Mouse (Mus musculus) intestine, embryonic 15.5 days (tissue): ENCODE results near the gene Siva1. TPM values are rescaled to one million over a fixed set of nuclear protein-coding genes. Genes with fewer than 3 reads are reported as not detected.

Source experiments
- ATAC-seq: fragments of 200-750 bp; cut with Nextera tagmentation; 2 replicates; pipeline ENCODE4 v1.8.0; 2017; ENCODE audit warnings: moderate TSS enrichment, moderate library complexity
- H3K27ac ChIP-seq: fragments of 300-500 bp; sonication (generic); 2 replicates; pipeline ENCODE4 v1.5.1; 2015; ENCODE audit warnings: mild to moderate bottlenecking, inconsistent platforms
- H3K27me3 ChIP-seq: fragments of 300-500 bp; sonication (generic); replicated peaks from 2 replicates; pipeline ENCODE4 v1.6.1; 2015; ENCODE audit warnings: inconsistent platforms
- H3K36me3 ChIP-seq: fragments of 300-500 bp; sonication (generic); 2 replicates; pipeline ENCODE4 v1.6.1; 2015; ENCODE audit warnings: inconsistent platforms
- H3K4me1 ChIP-seq: fragments of 300-500 bp; sonication (generic); replicated peaks from 2 replicates; pipeline ENCODE4 v1.6.1; 2015; ENCODE audit warnings: inconsistent platforms
- H3K4me2 ChIP-seq: fragments of 300-500 bp; sonication (generic); replicated peaks from 2 replicates; pipeline ENCODE4 v1.6.1; 2015; ENCODE audit warnings: mild to moderate bottlenecking, inconsistent platforms
- H3K4me3 ChIP-seq: fragments of 300-500 bp; sonication (generic); replicated peaks from 2 replicates; pipeline ENCODE4 v1.5.1; 2015; ENCODE audit warnings: inconsistent platforms
- H3K9ac ChIP-seq: fragments of 300-500 bp; sonication (generic); 2 replicates; pipeline ENCODE4 v1.6.1; 2015; ENCODE audit warnings: inconsistent platforms
- H3K9me3 ChIP-seq: fragments of 300-500 bp; sonication (generic); 2 replicates; pipeline ENCODE4 v1.6.1; 2016; ENCODE audit warnings: inconsistent platforms
- WGBS: fragments of 180-500 bp; shearing (Covaris S2); methylation state at CpG from one replicate; pipeline ENCODE4 v1.1.7; 2015; 5-methylcytosine and 5-hydroxymethylcytosine counted together
- polyA plus RNA-seq: library from polyadenylated mRNA; unstranded; fragments of >200 nt; fragmentation: Nextera tagmentation; extraction: Ambion mirVana; gene quantifications from 2 replicates; pipeline ENCODE4 v1.2.1, GENCODE M21; 2015

Gene Siva1
- 183 and 225 TPM in 2 replicates for polyA plus RNA-seq

- H3K27me3 ChIP-seq = no peaks in the 10 kb centered on the region
- 2% methylated on average over 46 of the region's 46 CpGs for WGBS
- H3K9me3 ChIP-seq = no peaks in the 10 kb centered on the region
- H3K27ac ChIP-seq = peak within 1 kb of the TSS; percentile 78
- peak within 1 kb of the TSS; percentile 69 for H3K4me2 ChIP-seq
- peak within 1 kb of the TSS; percentile 73 for H3K4me3 ChIP-seq
- peaks cover 15% of the 10 kb centered on the region for H3K4me1 ChIP-seq
- peak; percentile 98 for ATAC-seq
- H3K36me3 ChIP-seq = 0 out of 2 replicates have a peak, but pooled peaks cover 4% of the 10 kb centered on the region
- peak within 1 kb of the TSS; percentile 77 for H3K9ac ChIP-seq
Measured at GRCm38 (mm10) chr12:112644180-112644854, at the start of gene Siva1. Gene Siva1 (plus strand): TSS chr12:112644679.

GRCm38 (mm10) chr12:112594989-112595388, 49.5 kb upstream of the Siva1 start:
- Histone ChIP-seq H3K4me3 (no peak overlapping the region), H3K9me3 (no peaks in the 10 kb centered on the region), H3K27ac (no peak overlapping the region), H3K4me2 (no peak overlapping the region), H3K4me1 (peaks cover 31% of the 10 kb centered on the region), H3K36me3 (no peaks in the 10 kb centered on the region), H3K9ac (peak overlapping the region; percentile 10; the same call in 1 of the 2 replicates), H3K27me3 (no peaks in the 10 kb centered on the region)
- no peak for ATAC-seq
- 43% methylated on average over 4 of the region's 4 CpGs for WGBS

DNA sequence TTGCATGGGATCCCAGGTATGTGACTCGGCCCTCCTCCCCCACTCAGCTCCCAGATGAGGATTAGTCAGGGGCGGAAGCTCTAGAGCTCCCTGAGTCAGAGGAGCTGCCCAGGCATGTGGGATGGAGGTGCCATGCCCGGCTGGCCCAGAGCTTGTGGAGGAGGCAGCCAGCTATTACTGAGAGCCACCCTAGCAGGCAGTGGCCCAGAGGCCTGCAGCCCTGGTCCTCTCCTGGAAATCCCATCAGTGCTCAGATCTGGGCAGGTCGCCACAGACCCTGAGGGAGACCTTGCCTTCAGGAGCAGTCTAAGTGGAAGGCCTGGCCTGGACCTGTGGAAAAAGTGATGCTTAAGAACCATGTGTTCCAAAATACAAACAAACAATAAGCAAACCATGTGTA, 48.9 kb upstream of the Siva1 start:
- no peak overlapping the region for H3K4me3 ChIP-seq
- H3K9ac ChIP-seq = no peak overlapping the region
- ATAC-seq = no peak
- H3K27me3 ChIP-seq = no peaks in the 10 kb centered on the region
- H3K36me3 ChIP-seq = no peaks in the 10 kb centered on the region
- H3K27ac ChIP-seq = no peak overlapping the region
- no peak overlapping the region for H3K4me2 ChIP-seq
- WGBS = 74% methylated on average over 4 of the region's 4 CpGs
- H3K9me3 ChIP-seq = no peaks in the 10 kb centered on the region
- H3K4me1 ChIP-seq = peaks cover 25% of the 10 kb centered on the region

GRCm38 (mm10) chr12:112596454-112596853, 48.0 kb upstream of the Siva1 start:
- no peaks in the 10 kb centered on the region for H3K36me3 ChIP-seq
- no peak overlapping the region for H3K4me2 ChIP-seq
- WGBS = 62% methylated on average over 9 of the region's 9 CpGs
- H3K9ac ChIP-seq = no peak overlapping the region
- H3K4me1 ChIP-seq = peaks cover 25% of the 10 kb centered on the region
- no peaks in the 10 kb centered on the region for H3K9me3 ChIP-seq
- no peak for ATAC-seq
- no peak overlapping the region for H3K27ac ChIP-seq
- H3K27me3 ChIP-seq = no peaks in the 10 kb centered on the region
- H3K4me3 ChIP-seq = no peak overlapping the region

DNA sequence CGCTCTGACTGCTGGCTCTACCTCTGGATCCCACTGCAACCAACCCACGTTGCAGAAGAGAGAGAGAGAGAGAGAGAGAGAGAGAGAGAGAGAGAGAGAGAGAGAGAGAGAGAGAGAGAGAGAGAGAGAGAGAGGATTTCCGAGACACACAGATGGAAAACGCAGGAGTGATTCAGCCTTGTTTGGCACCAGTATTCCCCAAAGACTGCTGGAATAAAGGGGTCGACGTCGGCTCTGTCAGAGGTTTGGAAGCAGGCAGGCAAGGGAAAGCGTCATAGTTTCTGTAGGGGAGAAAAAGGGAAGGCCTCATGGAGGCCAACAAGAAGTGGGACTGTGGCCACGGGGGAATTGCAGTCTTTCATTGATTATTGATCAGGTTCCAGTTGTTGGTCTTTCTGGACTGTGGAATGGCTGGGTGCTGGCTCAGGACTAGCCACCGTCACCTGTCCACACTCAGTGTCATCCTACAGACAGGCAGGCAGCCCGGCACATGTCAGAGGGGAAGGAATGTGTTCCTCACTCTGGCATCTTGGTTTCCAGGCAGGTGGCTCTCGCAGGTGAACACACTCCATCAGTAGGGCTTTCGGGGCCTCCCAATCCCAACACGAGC, 47.5 kb upstream of the Siva1 start:
- 76% methylated on average over 14 of the region's 14 CpGs for WGBS
- Histone ChIP-seq H3K27ac (no peak overlapping the region), H3K27me3 (no peaks in the 10 kb centered on the region), H3K9me3 (no peaks in the 10 kb centered on the region), H3K4me3 (no peak overlapping the region), H3K4me2 (no peak overlapping the region), H3K36me3 (no peaks in the 10 kb centered on the region), H3K9ac (no peak overlapping the region), H3K4me1 (peaks cover 25% of the 10 kb centered on the region)
- ATAC-seq = no peak

DNA sequence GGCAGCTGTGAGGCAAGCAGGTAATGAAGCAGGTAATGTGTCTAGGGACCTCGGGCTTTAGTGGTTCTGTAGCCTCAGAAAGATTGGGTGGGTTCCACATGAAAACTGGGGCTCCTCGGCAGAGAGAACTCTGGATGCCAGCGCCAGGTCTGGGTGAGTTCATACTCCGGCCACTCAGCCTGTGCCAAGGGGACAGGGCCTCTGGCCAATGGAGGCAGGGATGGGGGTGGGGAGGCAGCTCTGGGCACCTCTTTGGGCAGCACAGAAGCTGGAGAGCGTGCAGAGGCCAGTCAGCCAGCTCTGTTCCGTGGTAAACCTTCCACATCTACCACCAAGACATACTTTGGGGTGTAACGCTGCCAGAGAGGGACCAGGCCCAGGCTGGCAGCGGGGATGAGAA, 46.9 kb upstream of the Siva1 start:
- ATAC-seq = no peak
- H3K4me3 ChIP-seq = no peak overlapping the region
- WGBS = 90% methylated on average over 8 of the region's 8 CpGs
- no peaks in the 10 kb centered on the region for H3K9me3 ChIP-seq
- peaks cover 25% of the 10 kb centered on the region for H3K4me1 ChIP-seq
- no peak overlapping the region for H3K4me2 ChIP-seq
- no peak overlapping the region for H3K27ac ChIP-seq
- H3K9ac ChIP-seq = no peak overlapping the region
- H3K36me3 ChIP-seq = no peaks in the 10 kb centered on the region
- no peaks in the 10 kb centered on the region for H3K27me3 ChIP-seq

GRCm38 (mm10) chr12:112599198-112599597, 45.3 kb upstream of the Siva1 start:
- no peak for ATAC-seq
- Histone ChIP-seq H3K4me3 (no peak overlapping the region), H3K27ac (no peak overlapping the region), H3K9me3 (no peaks in the 10 kb centered on the region), H3K9ac (no peak overlapping the region), H3K4me1 (peaks cover 18% of the 10 kb centered on the region), H3K4me2 (no peak overlapping the region), H3K36me3 (no peaks in the 10 kb centered on the region; the same call in 1 of the 2 replicates), H3K27me3 (no peaks in the 10 kb centered on the region)
- WGBS = 29% methylated on average over 4 of the region's 4 CpGs

DNA sequence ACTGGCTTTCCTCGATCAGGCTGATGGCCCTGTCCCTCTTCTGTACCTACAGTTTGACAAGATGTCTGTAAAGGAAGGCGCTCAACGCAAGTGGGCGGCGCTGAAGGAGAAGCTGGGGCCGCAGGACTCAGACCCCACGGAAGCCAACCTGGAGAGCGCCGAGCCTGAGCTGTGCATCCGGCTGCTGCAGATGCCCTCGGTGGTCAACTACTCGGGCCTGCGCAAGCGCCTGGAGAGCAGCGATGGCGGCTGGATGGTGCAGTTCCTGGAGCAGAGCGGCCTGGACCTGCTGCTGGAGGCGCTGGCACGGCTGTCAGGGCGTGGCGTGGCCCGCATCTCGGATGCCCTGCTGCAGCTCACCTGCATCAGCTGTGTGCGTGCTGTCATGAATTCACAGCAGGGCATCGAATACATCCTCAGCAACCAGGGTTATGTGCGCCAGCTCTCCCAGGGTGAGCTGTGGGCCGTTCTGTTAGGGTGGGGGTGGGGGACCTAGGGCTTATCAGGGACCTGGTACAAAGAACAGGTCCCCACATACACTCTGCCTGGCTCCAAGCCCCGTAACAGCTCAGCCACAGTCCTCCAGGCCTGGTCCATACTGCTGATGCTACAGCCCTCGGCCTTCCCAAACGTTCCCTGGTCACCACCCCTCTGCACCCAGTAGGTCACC, 44.4 kb upstream of the Siva1 start:
- H3K9me3 ChIP-seq = no peaks in the 10 kb centered on the region
- no peak for ATAC-seq
- no peak overlapping the region for H3K9ac ChIP-seq
- WGBS = 85% methylated on average over 30 of the region's 30 CpGs
- H3K36me3 ChIP-seq = no peaks in the 10 kb centered on the region; the same call in 1 of the 2 replicates
- H3K4me3 ChIP-seq = no peak overlapping the region
- H3K4me1 ChIP-seq = peaks cover 12% of the 10 kb centered on the region
- H3K27me3 ChIP-seq = no peaks in the 10 kb centered on the region
- H3K4me2 ChIP-seq = no peak overlapping the region
- no peak overlapping the region for H3K27ac ChIP-seq

- no peak overlapping the region for H3K4me2 ChIP-seq
- no peaks in the 10 kb centered on the region for H3K9me3 ChIP-seq
- ATAC-seq = no peak
- no peaks in the 10 kb centered on the region for H3K27me3 ChIP-seq
- peaks cover 6% of the 10 kb centered on the region; the same call in 1 of the 2 replicates for H3K4me1 ChIP-seq
- 78% methylated on average over 5 of the region's 5 CpGs for WGBS
- no peaks in the 10 kb centered on the region; the same call in 1 of the 2 replicates for H3K36me3 ChIP-seq
- no peak overlapping the region for H3K4me3 ChIP-seq
- no peak overlapping the region for H3K9ac ChIP-seq
- H3K27ac ChIP-seq = no peak overlapping the region
Measured at GRCm38 (mm10) chr12:112604022-112604421, 40.5 kb upstream of the Siva1 start.

DNA sequence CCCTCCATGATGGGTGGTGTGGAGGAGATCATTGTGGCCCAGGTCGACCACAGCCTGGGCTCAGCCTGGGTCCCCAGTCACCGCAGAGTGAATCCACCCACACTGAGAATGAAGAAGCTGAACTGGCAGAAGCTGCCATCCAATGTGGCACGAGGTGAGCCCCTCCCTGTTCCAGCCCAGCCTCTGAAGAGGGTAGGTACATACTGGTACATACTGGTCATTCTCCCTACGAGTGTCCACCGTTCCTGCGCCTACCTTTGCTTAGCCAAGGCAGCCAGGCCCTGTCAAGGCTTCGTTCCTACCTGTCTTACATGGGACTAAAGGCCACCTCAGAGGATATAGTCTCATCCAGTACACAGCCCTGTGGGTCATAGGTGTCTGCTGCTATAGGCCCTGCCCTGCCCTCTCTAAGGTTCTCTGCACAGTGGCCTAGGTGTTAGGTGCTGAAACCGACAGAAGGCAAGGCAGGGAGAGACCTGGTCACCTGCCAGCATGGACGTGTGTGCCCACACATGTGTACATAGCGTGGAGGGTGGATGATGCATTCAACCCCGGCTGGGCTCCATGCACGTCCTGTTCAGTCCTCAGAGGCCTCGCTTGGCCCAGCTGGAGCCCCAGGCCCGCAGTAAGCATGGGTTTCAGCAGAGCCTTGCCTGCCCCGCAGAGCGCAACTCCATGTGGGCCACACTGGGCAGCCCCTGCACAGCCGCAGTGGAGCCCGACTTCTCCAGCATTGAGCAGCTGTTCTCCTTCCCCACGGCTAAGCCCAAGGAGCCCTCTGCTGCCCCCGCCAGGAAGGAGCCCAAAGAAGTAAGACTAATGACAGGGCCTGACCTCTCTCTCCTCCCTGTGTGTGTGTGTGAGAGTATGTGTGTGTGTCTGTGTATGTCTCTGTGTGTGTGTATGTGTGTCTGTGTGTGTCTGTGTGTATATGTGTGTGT, 39.5 kb upstream of the Siva1 start:
- peak overlapping the region; percentile 12; the same call in 1 of the 2 replicates for H3K9ac ChIP-seq
- no peak overlapping the region for H3K27ac ChIP-seq
- 64% methylated on average over 20 of the region's 20 CpGs for WGBS

DNA sequence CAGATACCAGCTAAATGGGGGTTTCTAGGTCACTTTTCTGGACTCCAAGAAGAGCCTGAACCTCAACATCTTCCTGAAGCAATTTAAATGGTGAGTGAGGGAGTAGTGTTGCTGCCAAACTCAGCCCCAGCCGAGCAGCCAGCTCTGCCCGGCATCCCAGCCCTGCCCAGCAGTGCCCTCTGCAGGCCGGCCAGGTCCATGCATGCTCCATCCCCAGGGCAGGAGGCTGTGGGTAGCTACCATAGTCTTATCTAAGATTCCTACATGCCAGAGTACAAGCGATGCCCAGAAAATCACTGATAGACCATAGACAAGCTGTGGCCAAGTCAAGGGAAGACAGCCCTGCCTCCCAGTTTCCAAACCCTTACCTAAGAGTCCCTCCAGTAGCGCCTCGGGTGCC, 38.7 kb upstream of the Siva1 start:
- Histone ChIP-seq H3K9me3 (no peaks in the 10 kb centered on the region), H3K36me3 (no peaks in the 10 kb centered on the region; the same call in 1 of the 2 replicates), H3K4me1 (peaks cover 6% of the 10 kb centered on the region; the same call in 1 of the 2 replicates), H3K27me3 (no peaks in the 10 kb centered on the region), H3K4me2 (no peak overlapping the region), H3K4me3 (no peak overlapping the region), H3K9ac (no peak overlapping the region), H3K27ac (no peak overlapping the region)
- ATAC-seq = peak; percentile 88
- WGBS = 47% methylated on average over 6 of the region's 6 CpGs

More for the DNA sequence above, 39.5 kb upstream of the Siva1 start:
- Histone ChIP-seq H3K27me3 (no peaks in the 10 kb centered on the region), H3K4me3 (no peak overlapping the region), H3K9me3 (no peaks in the 10 kb centered on the region), H3K4me1 (peaks cover 6% of the 10 kb centered on the region; the same call in 1 of the 2 replicates), H3K4me2 (no peak overlapping the region), H3K36me3 (no peaks in the 10 kb centered on the region; the same call in 1 of the 2 replicates)
- ATAC-seq = peak; percentile 77
